Mouse (Mus musculus): Measurements from ENCODE around the gene Car6. TPM values are rescaled to one million over a fixed set of nuclear protein-coding genes. Genes with fewer than 3 reads are reported as not detected.

Car6 gene
- total and polyA plus RNA-seq, 3 experiments: not detected

GRCm38 (mm10) chr4:150210306-150210705, 9.2 kb upstream of the Car6 start:
- no peak for DNase-seq (ENCODE audit: extremely low read depth)
- no peaks in the 10 kb centered on the region for H3K9me3 ChIP-seq (replicated peaks; ENCODE audit: low read length)
- H3K4me3 ChIP-seq (replicated peaks in 1 of 3; ENCODE audit: low read depth in 2 of 3, low read length in 2 of 3, poor library complexity in 1 of 3): no peak overlapping the region
- no peak for TF ChIP-seq MAZ (IDR thresholded peaks at IDR 0.05; ENCODE audit: low read depth, low read length)
- no peak for TF ChIP-seq USF2 (conservative IDR thresholded peaks at IDR 0.05; ENCODE audit: low read depth, low read length)
- TF ChIP-seq HCFC1 (IDR thresholded peaks at IDR 0.05; ENCODE audit: low read depth, low read length): no peak
- no peak for TF ChIP-seq POLR2A (IDR thresholded peaks at IDR 0.05; ENCODE audit: low read depth, low read length)
- TF ChIP-seq GABPA (IDR thresholded peaks at IDR 0.05; ENCODE audit: insufficient replicate concordance, low read depth, low read length): no peak
- no peak for TF ChIP-seq MYC (IDR thresholded peaks at IDR 0.05; ENCODE audit: low read depth, low read length)
- no peak for TF ChIP-seq ETS1 (conservative IDR thresholded peaks at IDR 0.05; ENCODE audit: low read depth, low read length)
- no peak for TF ChIP-seq ZMIZ1 (IDR thresholded peaks at IDR 0.05; ENCODE audit: low read depth, low read length)
- no peak for TF ChIP-seq PAX5 (IDR thresholded peaks at IDR 0.05; ENCODE audit: low read length)
- no peak for TF ChIP-seq ELF1 (IDR thresholded peaks at IDR 0.05; ENCODE audit: low read depth, low read length)
- TF ChIP-seq NELFE (IDR thresholded peaks at IDR 0.05; ENCODE audit: low read depth, low read length): no peak
- TF ChIP-seq JUND (conservative IDR thresholded peaks at IDR 0.05; ENCODE audit: low read depth, low read length): no peak
- no peak for TF ChIP-seq CHD1 (IDR thresholded peaks at IDR 0.05; ENCODE audit: low read depth, low read length)
- no peak for TF ChIP-seq RCOR1 (conservative IDR thresholded peaks at IDR 0.05; ENCODE audit: low read depth, low read length)
- in situ Hi-C loops (cut with MboI; ENCODE audit: low pct_ligation_motif_present, low pct_unique_long_range_greater_than_20kb, low sequenced_read_pairs): no loop called here
- no peaks in the 10 kb centered on the region for H3K79me2 ChIP-seq (replicated peaks; ENCODE audit: control insufficient read depth, extremely low read depth, insufficient read depth, poor library complexity, severe bottlenecking)
- no peak overlapping the region for H3K4me2 ChIP-seq (ENCODE audit: insufficient read depth, low read depth, poor library complexity, severe bottlenecking)
- no peak overlapping the region for H3K27ac ChIP-seq (ENCODE audit: insufficient read depth, low read depth)
- no peaks in the 10 kb centered on the region for H3K36me3 ChIP-seq (replicated peaks in 1 of 2; ENCODE audit: control insufficient read depth in 1 of 2, insufficient read depth in 1 of 2, low read length in 1 of 2)
- dilution Hi-C loops (cut with MboI; ENCODE audit: extremely low pct_ligation_motif_present, extremely low pct_unique_long_range_greater_than_20kb, low sequenced_read_pairs): no loop called here
- peaks cover 7 to 13% of the 10 kb centered on the region in 2 experiments for H3K4me1 ChIP-seq (ENCODE audit: control insufficient read depth in 1 of 2, insufficient read depth in 2 of 2)
- H3K27me3 ChIP-seq (replicated peaks): peaks cover 11% of the 10 kb centered on the region
- no peak overlapping the region for H3K9ac ChIP-seq (ENCODE audit: insufficient read depth, low read depth)

- no peak overlapping the region for H3K9ac ChIP-seq (ENCODE audit: insufficient read depth, low read depth)
- in situ Hi-C loops (cut with MboI; ENCODE audit: low pct_ligation_motif_present, low pct_unique_long_range_greater_than_20kb, low sequenced_read_pairs): no loop called here
- no peak overlapping the region for H3K4me2 ChIP-seq (ENCODE audit: insufficient read depth, low read depth, poor library complexity, severe bottlenecking)
- H3K79me2 ChIP-seq (replicated peaks; ENCODE audit: control insufficient read depth, extremely low read depth, insufficient read depth, poor library complexity, severe bottlenecking): no peaks in the 10 kb centered on the region
- no peak overlapping the region for H3K4me3 ChIP-seq (replicated peaks in 1 of 3; ENCODE audit: low read depth in 2 of 3, low read length in 2 of 3, poor library complexity in 1 of 3)
- peaks cover 11% of the 10 kb centered on the region for H3K27me3 ChIP-seq (replicated peaks)
- no peak overlapping the region for H3K27ac ChIP-seq (ENCODE audit: insufficient read depth, low read depth)
- dilution Hi-C loops (cut with MboI; ENCODE audit: extremely low pct_ligation_motif_present, extremely low pct_unique_long_range_greater_than_20kb, low sequenced_read_pairs): no loop called here
- DNase-seq (ENCODE audit: extremely low read depth): no peak
- H3K36me3 ChIP-seq (replicated peaks in 1 of 2; ENCODE audit: control insufficient read depth in 1 of 2, insufficient read depth in 1 of 2, low read length in 1 of 2): no peaks in the 10 kb centered on the region
- TF ChIP-seq MXI1 (IDR thresholded peaks at IDR 0.05; ENCODE audit: low read depth, low read length) (no peak), RAD21 (IDR thresholded peaks at IDR 0.05; ENCODE audit: low read depth, low read length) (no peak), HCFC1 (IDR thresholded peaks at IDR 0.05; ENCODE audit: low read depth, low read length) (no peak), SMC3 (IDR thresholded peaks at IDR 0.05; ENCODE audit: low read depth, low read length) (no peak), POLR2A (IDR thresholded peaks at IDR 0.05; ENCODE audit: low read depth, low read length) (no peak), TBP (conservative IDR thresholded peaks at IDR 0.05; ENCODE audit: low read depth, low read length) (no peak)
- no peaks in the 10 kb centered on the region for H3K9me3 ChIP-seq (replicated peaks; ENCODE audit: low read length)
- peaks cover 7 to 13% of the 10 kb centered on the region in 2 experiments for H3K4me1 ChIP-seq (ENCODE audit: control insufficient read depth in 1 of 2, insufficient read depth in 2 of 2)
Observed at GRCm38 (mm10) chr4:150209751-150210150, 8.6 kb upstream of the Car6 start.
